Mouse (Mus musculus) embryonic facial prominence, embryonic 13.5 days (tissue): Measurements from ENCODE around the gene Rnf220. TPM values are rescaled to one million over a fixed set of nuclear protein-coding genes. Genes with fewer than 3 reads are reported as not detected.
A peak's percentile ranks its signal among the peaks of the same experiment; 100 is the strongest.

Experiments
- ATAC-seq: fragments of 200-750 bp; cut with Nextera tagmentation; 2 replicates; pipeline ENCODE4 v1.8.0; 2017; ENCODE audit warnings: low read depth; ENCODE audit not compliant: insufficient number of reproducible peaks, insufficient read depth, low FRiP score, low TSS enrichment
- H3K27ac ChIP-seq: fragments of 300-500 bp; sonication (generic); 2 replicates; pipeline ENCODE4 v1.5.1; 2015; ENCODE audit warnings: moderate library complexity, mild to moderate bottlenecking, inconsistent platforms
- H3K27me3 ChIP-seq: fragments of 300-500 bp; sonication (generic); 2 replicates; pipeline ENCODE4 v1.6.1; 2015; ENCODE audit warnings: mild to moderate bottlenecking, inconsistent platforms
- H3K36me3 ChIP-seq: fragments of 300-500 bp; sonication (generic); 2 replicates; pipeline ENCODE4 v1.6.1; 2015; ENCODE audit warnings: mild to moderate bottlenecking, inconsistent platforms
- H3K4me1 ChIP-seq: fragments of 300-500 bp; sonication (generic); 2 replicates; pipeline ENCODE4 v1.6.1; 2015; ENCODE audit warnings: inconsistent platforms
- H3K4me2 ChIP-seq: fragments of 300-500 bp; sonication (generic); 2 replicates; pipeline ENCODE4 v1.6.1; 2015; ENCODE audit warnings: moderate library complexity, mild to moderate bottlenecking, inconsistent platforms
- H3K4me3 ChIP-seq: fragments of 300-500 bp; sonication (generic); 2 replicates; pipeline ENCODE4 v1.5.1; 2015; ENCODE audit warnings: mild to moderate bottlenecking, inconsistent platforms
- H3K9ac ChIP-seq: fragments of 300-500 bp; sonication (generic); 2 replicates; pipeline ENCODE4 v1.6.1; 2015; ENCODE audit warnings: mild to moderate bottlenecking, inconsistent platforms
- H3K9me3 ChIP-seq: fragments of 300-500 bp; sonication (generic); 2 replicates; pipeline ENCODE4 v1.6.1; 2016; ENCODE audit warnings: inconsistent platforms
- WGBS: fragments of 180-500 bp; shearing (Covaris S2); methylation state at CpG from one replicate; pipeline ENCODE4 v1.1.7; 2015; ENCODE audit warnings: mixed read lengths; 5-methylcytosine and 5-hydroxymethylcytosine counted together
- polyA plus RNA-seq: library from polyadenylated mRNA; unstranded; fragments of >200 nt; fragmentation: Nextera tagmentation; extraction: Ambion mirVana; gene quantifications from 2 replicates; pipeline ENCODE4 v1.2.1, GENCODE M21; 2015

Gene Rnf220
- polyA plus RNA-seq, 1 experiment from 2014 or later = 89.9 TPM

DNA sequence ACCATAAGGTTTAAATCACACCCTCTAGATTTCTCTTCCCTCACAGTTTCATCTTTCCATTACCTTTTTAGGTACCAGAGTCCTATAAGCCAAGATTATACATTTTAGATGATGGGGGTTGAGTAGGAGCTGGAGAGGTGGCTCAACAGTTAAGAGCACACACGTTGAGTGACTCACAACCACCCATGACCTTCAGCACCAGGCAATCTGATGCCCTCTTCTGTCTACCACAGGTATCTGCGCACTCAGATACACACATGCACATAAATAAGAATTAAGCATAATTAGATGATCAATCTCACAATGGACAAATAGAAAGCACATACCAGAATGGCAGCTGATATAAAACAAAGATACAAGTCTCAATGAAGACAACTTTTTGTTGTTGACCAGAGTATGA, 24.5 kb upstream of the Rnf220 start:
- Histone ChIP-seq H3K9ac (no peak overlapping the region), H3K4me2 (no peak overlapping the region), H3K36me3 (no peaks in the 10 kb centered on the region), H3K27ac (no peak overlapping the region), H3K4me1 (no peaks in the 10 kb centered on the region), H3K27me3 (no peaks in the 10 kb centered on the region; the same call in 1 of the 2 replicates), H3K9me3 (no peaks in the 10 kb centered on the region), H3K4me3 (no peak overlapping the region)
- WGBS = 61% methylated on average over 2 of the region's 2 CpGs
- no peak for ATAC-seq

- Histone ChIP-seq H3K4me2 (no peak overlapping the region), H3K9ac (no peak overlapping the region), H3K9me3 (no peaks in the 10 kb centered on the region), H3K4me1 (no peaks in the 10 kb centered on the region), H3K27me3 (no peaks in the 10 kb centered on the region), H3K4me3 (no peak overlapping the region), H3K27ac (no peak overlapping the region), H3K36me3 (no peaks in the 10 kb centered on the region)
- WGBS = 93% methylated on average over 4 of the region's 4 CpGs
- ATAC-seq = no peak
Observed at GRCm38 (mm10) chr4:117518246-117518645, 21.4 kb upstream of the Rnf220 start.

- ATAC-seq = no peak
- no peaks in the 10 kb centered on the region for H3K36me3 ChIP-seq
- WGBS = 88% methylated on average over 8 of the region's 8 CpGs
- H3K4me3 ChIP-seq = no peak overlapping the region
- peaks cover 30% of the 10 kb centered on the region for H3K4me1 ChIP-seq
- peaks cover 7% of the 10 kb centered on the region for H3K9me3 ChIP-seq
- H3K27me3 ChIP-seq = peaks cover 44% of the 10 kb centered on the region
- no peak overlapping the region for H3K4me2 ChIP-seq
- no peak overlapping the region for H3K9ac ChIP-seq
- H3K27ac ChIP-seq = no peak overlapping the region
Observed at GRCm38 (mm10) chr4:117499043-117499442, 2.2 kb upstream of the Rnf220 start.

GRCm38 (mm10) chr4:117495869-117496401, 917 bp downstream of the Rnf220 start:
- peak overlapping the region; percentile 51 for H3K4me3 ChIP-seq
- H3K36me3 ChIP-seq = no peaks in the 10 kb centered on the region
- H3K9me3 ChIP-seq = no peaks in the 10 kb centered on the region
- H3K27ac ChIP-seq = no peak overlapping the region
- under 1% methylated on average over 33 of the region's 33 CpGs for WGBS
- peaks cover 74% of the 10 kb centered on the region for H3K27me3 ChIP-seq
- H3K4me2 ChIP-seq = peak overlapping the region; percentile 94
- H3K9ac ChIP-seq = peak overlapping the region; percentile 63; the same call in 1 of the 2 replicates
- H3K4me1 ChIP-seq = peaks cover 37% of the 10 kb centered on the region
- no peak for ATAC-seq

DNA sequence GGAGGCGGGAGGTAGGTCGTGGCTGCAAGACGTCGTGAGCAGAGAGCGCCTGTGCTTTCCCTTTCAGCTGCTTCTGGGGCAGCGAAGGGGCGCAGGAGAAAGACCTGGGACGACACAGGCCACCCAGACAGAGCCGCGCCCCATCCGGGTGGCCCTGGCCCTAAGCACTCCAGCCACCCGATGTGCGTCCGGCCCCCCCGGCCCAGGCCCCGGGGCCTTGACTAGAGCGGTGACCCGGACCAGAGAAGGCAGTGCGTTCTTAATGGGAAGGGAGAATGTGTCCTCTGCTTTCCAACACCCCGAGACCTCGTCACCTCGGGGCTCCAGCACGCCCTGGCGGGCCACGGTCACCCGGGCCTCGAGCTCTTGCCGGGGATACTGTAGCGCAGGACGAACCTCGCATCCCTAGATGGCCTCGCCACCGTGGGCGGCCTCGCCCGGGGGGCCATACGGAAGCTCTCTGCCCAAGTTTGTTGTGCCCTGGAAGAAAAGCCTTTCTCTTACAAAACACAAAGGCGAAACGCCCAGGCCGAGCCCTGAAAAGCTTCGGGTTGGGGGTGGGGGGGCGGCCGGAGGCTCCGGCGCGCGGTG, 1.8 kb downstream of the Rnf220 start:
- H3K4me3 ChIP-seq = peak overlapping the region; percentile 51

DNA sequence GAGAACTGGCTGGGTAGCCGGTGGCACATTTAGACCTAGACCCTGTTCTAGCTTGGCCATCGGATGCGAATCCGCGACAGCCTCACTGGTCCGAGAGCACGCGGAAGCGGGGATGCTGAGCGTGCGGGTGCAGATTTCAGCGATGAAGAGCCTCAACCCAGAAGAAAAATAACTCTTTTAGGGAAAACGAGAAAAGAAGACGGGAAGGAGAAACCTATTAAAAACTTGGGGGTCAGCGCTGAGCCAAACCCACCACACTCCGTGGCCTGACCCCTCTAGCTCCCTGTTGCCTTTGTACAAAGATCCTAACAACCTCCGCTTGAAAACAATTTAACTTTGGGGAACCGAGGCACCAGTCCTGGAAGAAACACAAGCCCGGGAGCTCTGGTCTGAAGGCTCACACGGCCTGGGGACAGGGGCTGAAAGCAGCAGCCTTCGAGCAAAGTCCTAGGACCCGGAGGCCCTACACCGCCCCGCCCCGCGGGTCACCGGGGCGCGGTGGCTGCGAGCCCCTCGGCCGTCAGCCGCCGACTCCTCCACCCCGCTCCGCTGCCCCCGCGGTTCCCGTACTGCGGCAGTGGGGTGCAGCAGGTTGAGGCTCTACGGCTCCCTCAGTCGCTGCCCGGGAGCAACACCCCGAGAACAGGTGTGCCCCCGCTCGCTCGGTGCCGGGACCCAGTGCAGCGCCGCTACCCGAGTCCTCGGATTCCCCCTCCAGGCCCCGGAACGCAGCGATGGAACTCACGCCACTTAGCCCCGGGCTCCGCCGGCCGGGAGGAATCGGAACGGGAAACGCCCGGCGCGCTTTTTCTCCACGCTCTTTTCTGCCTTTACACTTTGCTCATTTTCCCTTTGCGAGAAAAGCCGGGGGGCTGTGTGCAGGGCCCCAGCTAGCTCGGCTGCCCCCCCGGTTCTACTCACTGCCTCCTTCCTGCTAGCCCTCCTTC, 2.7 kb downstream of the Rnf220 start:
- no peak for ATAC-seq
- Histone ChIP-seq H3K4me3 (peak overlapping the region; percentile 51), H3K9me3 (no peaks in the 10 kb centered on the region), H3K4me1 (peaks cover 37% of the 10 kb centered on the region), H3K9ac (peak overlapping the region; percentile 59), H3K27ac (no peak overlapping the region), H3K36me3 (no peaks in the 10 kb centered on the region), H3K27me3 (peaks cover 91% of the 10 kb centered on the region), H3K4me2 (peak overlapping the region; percentile 94)
- under 1% methylated on average over 64 of the region's 71 CpGs for WGBS

More for the DNA sequence above, 1.8 kb downstream of the Rnf220 start:
- Histone ChIP-seq H3K4me2 (peak overlapping the region; percentile 94), H3K9me3 (no peaks in the 10 kb centered on the region), H3K36me3 (no peaks in the 10 kb centered on the region), H3K27me3 (peaks cover 83% of the 10 kb centered on the region), H3K27ac (no peak overlapping the region), H3K9ac (peak overlapping the region; percentile 59), H3K4me1 (peaks cover 37% of the 10 kb centered on the region)
- ATAC-seq = peak; percentile 43; the same call in 1 of the 2 replicates
- WGBS = under 1% methylated on average over 47 of the region's 47 CpGs

GRCm38 (mm10) chr4:117493161-117493568, 3.7 kb downstream of the Rnf220 start:
- Histone ChIP-seq H3K4me1 (peaks cover 37% of the 10 kb centered on the region), H3K4me3 (peak overlapping the region; percentile 2; the same call in 1 of the 2 replicates), H3K9ac (no peak overlapping the region), H3K9me3 (no peaks in the 10 kb centered on the region), H3K27me3 (peaks cover 93% of the 10 kb centered on the region), H3K27ac (no peak overlapping the region), H3K4me2 (peak overlapping the region; percentile 24; the same call in 1 of the 2 replicates), H3K36me3 (no peaks in the 10 kb centered on the region)
- 4% methylated on average over 17 of the region's 17 CpGs for WGBS
- no peak for ATAC-seq

DNA sequence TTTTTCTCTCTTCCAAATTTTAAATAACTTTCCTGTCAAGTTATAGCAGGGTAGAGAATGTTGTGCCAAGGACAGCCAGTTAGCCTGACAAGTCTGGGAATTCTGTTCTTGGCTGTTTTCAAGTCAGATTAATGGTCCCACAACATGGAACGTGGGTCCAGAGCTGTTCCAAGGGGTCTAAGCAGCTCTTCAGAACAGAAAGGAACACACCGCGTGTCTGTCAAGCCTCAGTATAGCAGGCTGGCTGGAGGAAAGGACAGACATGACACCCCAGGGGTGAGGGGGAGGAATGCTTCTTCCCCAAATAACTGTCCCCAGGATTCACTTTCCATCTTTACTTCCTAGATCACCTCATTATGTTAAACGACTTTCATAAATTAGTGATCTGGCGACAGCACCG, 5.0 kb downstream of the Rnf220 start:
- no peak for ATAC-seq
- Histone ChIP-seq H3K4me1 (peaks cover 34% of the 10 kb centered on the region), H3K9ac (no peak overlapping the region), H3K27ac (no peak overlapping the region), H3K9me3 (no peaks in the 10 kb centered on the region), H3K4me2 (no peak overlapping the region), H3K4me3 (no peak overlapping the region), H3K36me3 (no peaks in the 10 kb centered on the region), H3K27me3 (peaks cover 95% of the 10 kb centered on the region)
- 72% methylated on average over 6 of the region's 6 CpGs for WGBS

GRCm38 (mm10) chr4:117489975-117490374, 6.9 kb downstream of the Rnf220 start:
- Histone ChIP-seq H3K4me1 (peaks cover 17% of the 10 kb centered on the region), H3K9ac (no peak overlapping the region), H3K36me3 (no peaks in the 10 kb centered on the region), H3K27ac (no peak overlapping the region), H3K9me3 (no peaks in the 10 kb centered on the region), H3K27me3 (peaks cover 97% of the 10 kb centered on the region), H3K4me3 (no peak overlapping the region), H3K4me2 (no peak overlapping the region)
- WGBS = 86% methylated on average over 14 of the region's 14 CpGs
- ATAC-seq = no peak

DNA sequence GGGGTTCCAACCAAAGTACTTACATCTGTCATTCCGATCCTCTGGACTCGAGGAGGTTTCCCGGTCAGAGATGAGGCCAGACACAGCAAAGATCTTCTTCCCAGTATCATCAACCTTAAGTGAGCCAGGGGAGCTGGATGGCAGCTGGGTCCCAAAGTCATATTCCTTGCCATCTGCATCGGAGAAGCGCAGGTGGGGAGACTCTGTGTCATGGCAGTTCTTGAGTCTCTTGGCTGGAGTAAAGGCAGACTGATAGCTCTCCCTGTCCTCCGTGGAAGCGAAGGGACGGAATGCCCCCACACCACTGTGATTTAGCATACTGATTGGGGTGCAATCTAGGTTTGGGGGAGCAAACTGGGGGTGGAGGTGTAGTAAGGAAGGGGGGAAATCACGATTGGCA, 7.3 kb downstream of the Rnf220 start:
- Histone ChIP-seq H3K36me3 (no peaks in the 10 kb centered on the region), H3K4me2 (no peak overlapping the region), H3K4me1 (peaks cover 16% of the 10 kb centered on the region), H3K9me3 (no peaks in the 10 kb centered on the region), H3K27ac (no peak overlapping the region), H3K27me3 (peaks cover 97% of the 10 kb centered on the region), H3K9ac (no peak overlapping the region), H3K4me3 (no peak overlapping the region)
- no peak for ATAC-seq
- 88% methylated on average over 9 of the region's 9 CpGs for WGBS

GRCm38 (mm10) chr4:117487471-117487870, 9.4 kb downstream of the Rnf220 start:
- Histone ChIP-seq H3K36me3 (no peaks in the 10 kb centered on the region), H3K4me3 (no peak overlapping the region), H3K27me3 (peaks cover 94% of the 10 kb centered on the region), H3K9ac (no peak overlapping the region), H3K9me3 (no peaks in the 10 kb centered on the region), H3K4me1 (peaks cover 11% of the 10 kb centered on the region), H3K4me2 (no peak overlapping the region), H3K27ac (no peak overlapping the region)
- 73% methylated on average over 6 of the region's 6 CpGs for WGBS
- ATAC-seq = no peak
